Mouse (Mus musculus) myocyte (in vitro differentiated cells): ENCODE measurements at regions not wholly inside any gene's neighbourhood (a gene's known extent, or its start where the extent isn't known, plus 50 kb on each side); places are given as distances from the start of the nearest gene placed in this dataset.

Experiments used
- CEBPB ChIP-seq: IDR thresholded peaks from 2 replicates; pipeline ENCODE4 v1.6.1; 2011; ENCODE audit warnings: mild to moderate bottlenecking, moderate library complexity; ENCODE audit not compliant: poor library complexity, insufficient read depth, severe bottlenecking
- E2F4 ChIP-seq: IDR thresholded peaks from one replicate; pipeline ENCODE4 v1.6.1; 2011; ENCODE audit warnings: mild to moderate bottlenecking, control low read depth, moderate library complexity; ENCODE audit not compliant: insufficient read depth
- MAX ChIP-seq: IDR thresholded peaks from one replicate; pipeline ENCODE4 v1.6.1; 2011; ENCODE audit warnings: low read depth, mild to moderate bottlenecking, control low read depth
- MYOG ChIP-seq, 3 experiments: IDR thresholded peaks; one replicate each; pipeline ENCODE4 v1.6.1; 2011; ENCODE audit warnings: control low read depth in 2 of 3, low read depth in 2 of 3, mild to moderate bottlenecking in 2 of 3; ENCODE audit not compliant: insufficient read length in 2 of 3, control insufficient read depth in 1 of 3, insufficient read depth in 1 of 3
- POLR2A ChIP-seq: IDR thresholded peaks from one replicate; pipeline ENCODE4 v1.6.1; 2011; ENCODE audit warnings: low read depth, mild to moderate bottlenecking, control low read depth, moderate library complexity; ENCODE audit not compliant: insufficient read length
- POLR2AphosphoS2 ChIP-seq: IDR thresholded peaks from one replicate; pipeline ENCODE4 v1.6.1; 2011; ENCODE audit warnings: low read depth, control low read depth; ENCODE audit not compliant: insufficient read length
- TCF12 ChIP-seq: IDR thresholded peaks from one replicate; pipeline ENCODE4 v1.6.1; 2011; ENCODE audit warnings: mild to moderate bottlenecking, control low read depth; ENCODE audit not compliant: poor library complexity, insufficient read depth, severe bottlenecking
- TCF3 ChIP-seq: IDR thresholded peaks from one replicate; pipeline ENCODE4 v1.6.1; 2011; ENCODE audit warnings: low read depth, control low read depth; ENCODE audit not compliant: insufficient read length

DNA sequence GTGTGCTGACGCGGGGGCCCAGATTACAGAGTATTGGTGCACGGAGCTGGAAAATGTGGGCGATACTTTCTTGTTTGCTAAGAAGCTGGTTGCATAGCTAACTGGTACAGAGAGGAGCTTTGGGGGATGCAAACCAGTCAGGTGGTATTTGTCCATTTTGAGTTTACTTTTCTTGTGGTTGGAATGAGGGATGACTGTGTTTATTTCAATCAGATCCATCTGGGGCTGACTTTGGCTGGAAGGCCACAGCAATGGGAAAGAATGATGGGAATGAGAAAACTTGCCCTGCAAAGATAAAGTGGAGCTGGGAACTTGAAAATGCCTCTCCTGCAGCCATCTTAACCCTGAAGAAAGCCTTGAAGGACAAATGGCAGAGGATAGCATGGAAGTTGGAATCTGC lies 336.4 kb upstream of the Ptger4 start:
- TF ChIP-seq CEBPB: no peak
- TF ChIP-seq POLR2AphosphoS2: no peak
- TF ChIP-seq POLR2A: no peak
- TF ChIP-seq MYOG (IDR thresholded peaks at IDR 0.05; ENCODE audit: control insufficient read depth in 1 of 3, insufficient read depth in 1 of 3, insufficient read length in 2 of 3, low read depth in 2 of 3): no peak
- TF ChIP-seq E2F4: no peak
- no peak for TF ChIP-seq TCF12
- TF ChIP-seq MAX: no peak
- no peak for TF ChIP-seq TCF3
